Mouse (Mus musculus) intestine, embryonic 14.5 days (tissue): ENCODE data around the gene Rps15. TPM values are rescaled to one million over a fixed set of nuclear protein-coding genes. Genes with fewer than 3 reads are reported as not detected.

ENCODE experiments used
- ATAC-seq: fragments of 200-750 bp; cut with Nextera tagmentation; replicated peaks from 2 replicates; pipeline ENCODE4 v1.8.0; 2017; ENCODE audit warnings: low read depth, moderate number of reproducible peaks, moderate TSS enrichment, moderate library complexity; ENCODE audit not compliant: low FRiP score, low TSS enrichment
- DNase-seq: peaks from one replicate; pipeline ENCODE4 v3.0.0-alpha.2; 2018; ENCODE audit warnings: low spot score
- H3K27ac ChIP-seq: fragments of 300-500 bp; sonication (generic); 2 replicates; pipeline ENCODE4 v1.5.1; 2014; ENCODE audit warnings: low read depth, mild to moderate bottlenecking, control low read depth
- H3K27me3 ChIP-seq: fragments of 300-500 bp; sonication (generic); replicated peaks from 2 replicates; pipeline ENCODE4 v1.6.1; 2014; ENCODE audit warnings: low read length, control low read depth; ENCODE audit not compliant: control insufficient read depth, insufficient read depth
- H3K36me3 ChIP-seq: fragments of 300-500 bp; sonication (generic); 2 replicates; pipeline ENCODE4 v1.6.1; 2014; ENCODE audit warnings: low read length, control low read depth; ENCODE audit not compliant: control insufficient read depth, insufficient read depth
- H3K4me1 ChIP-seq: fragments of 300-500 bp; sonication (generic); replicated peaks from 2 replicates; pipeline ENCODE4 v1.6.1; 2014; ENCODE audit warnings: low read length, control low read depth, mixed read lengths; ENCODE audit not compliant: control insufficient read depth, insufficient read depth
- H3K4me2 ChIP-seq: fragments of 300-500 bp; sonication (generic); 2 replicates; pipeline ENCODE4 v1.6.1; 2014; ENCODE audit warnings: low read length
- H3K4me3 ChIP-seq: fragments of 300-500 bp; sonication (generic); 2 replicates; pipeline ENCODE4 v1.5.1; 2014; ENCODE audit warnings: low read depth, low read length, control low read depth, mixed read lengths
- H3K9ac ChIP-seq: fragments of 300-500 bp; sonication (generic); 2 replicates; pipeline ENCODE4 v1.6.1; 2014; ENCODE audit warnings: mild to moderate bottlenecking, low read length
- H3K9me3 ChIP-seq: fragments of 300-500 bp; sonication (generic); 2 replicates; pipeline ENCODE4 v1.6.1; 2016; ENCODE audit warnings: low read length, control low read depth; ENCODE audit not compliant: control insufficient read depth
- WGBS: fragments of 180-500 bp; shearing (Covaris S2); extraction: QIAGEN DNeasy Blood & Tissue Kit; methylation state at CpG from one replicate; pipeline ENCODE4 v1.1.7; 2014; 5-methylcytosine and 5-hydroxymethylcytosine counted together
- polyA plus RNA-seq: library from polyadenylated mRNA; unstranded; fragments of >200 nt; fragmentation: Nextera tagmentation; extraction: Ambion mirVana; gene quantifications from 2 replicates; pipeline ENCODE4 v1.2.1, GENCODE M21; 2014

Gene Rps15
- polyA plus RNA-seq, 1 experiment from 2014 or later, result 1,315 TPM

GRCm38 (mm10) chr10:80294311-80294710 is 2.1 kb downstream of the Rps15 start:
- Histone ChIP-seq H3K36me3 (peaks cover 22% of the 10 kb centered on the region), H3K27me3 (peaks cover 24% of the 10 kb centered on the region), H3K4me3 (no peak overlapping the region), H3K27ac (no peak overlapping the region), H3K4me1 (peaks cover 18% of the 10 kb centered on the region), H3K9me3 (no peaks in the 10 kb centered on the region), H3K4me2 (no peak overlapping the region), H3K9ac (no peak overlapping the region)
- 61% methylated on average over 4 of the region's 4 CpGs for WGBS
- no peak for ATAC-seq
- no peak for DNase-seq

- peaks cover 29% of the 10 kb centered on the region for H3K27me3 ChIP-seq
- no peak for ATAC-seq
- H3K4me1 ChIP-seq, result peaks cover 18% of the 10 kb centered on the region
- DNase-seq, result no peak
- no peak overlapping the region for H3K4me3 ChIP-seq
- H3K36me3 ChIP-seq, result peaks cover 21% of the 10 kb centered on the region
- no peak overlapping the region for H3K27ac ChIP-seq
- H3K4me2 ChIP-seq, result no peak overlapping the region
- WGBS, result 39% methylated on average over 7 of the region's 7 CpGs
- no peak overlapping the region for H3K9ac ChIP-seq
- no peaks in the 10 kb centered on the region for H3K9me3 ChIP-seq
Observed at GRCm38 (mm10) chr10:80294788-80295303, 2.6 kb downstream of the Rps15 start.

- Histone ChIP-seq H3K4me1 (peaks cover 18% of the 10 kb centered on the region), H3K4me3 (peak within 1 kb of the TSS; percentile 34), H3K27ac (peak within 1 kb of the TSS; percentile 34; the same call in 1 of the 2 replicates), H3K27me3 (peaks cover 39% of the 10 kb centered on the region), H3K9me3 (no peaks in the 10 kb centered on the region), H3K36me3 (peaks cover 21% of the 10 kb centered on the region), H3K4me2 (peak within 1 kb of the TSS; percentile 52), H3K9ac (peak within 1 kb of the TSS; percentile 33; the same call in 1 of the 2 replicates)
- DNase-seq (peak; percentile 85), ATAC-seq (peak; percentile 52)
- WGBS, result 2% methylated on average over 26 of the region's 26 CpGs
Observed at GRCm38 (mm10) chr10:80295618-80296425, 3.6 kb downstream of the Rps15 start, which contains the start of gene Apc2. Apc2 (plus strand) TSS chr10:80295977.

- H3K27me3 ChIP-seq, result peaks cover 48% of the 10 kb centered on the region
- H3K36me3 ChIP-seq, result peaks cover 21% of the 10 kb centered on the region
- ATAC-seq (no peak), DNase-seq (no peak)
- peaks cover 17% of the 10 kb centered on the region for H3K4me1 ChIP-seq
- no peaks in the 10 kb centered on the region for H3K9me3 ChIP-seq
- no peak overlapping the region for H3K9ac ChIP-seq
- H3K27ac ChIP-seq, result no peak overlapping the region
- H3K4me2 ChIP-seq, result no peak overlapping the region; the same call in 1 of the 2 replicates
- H3K4me3 ChIP-seq, result no peak overlapping the region
- 87% methylated on average over 5 of the region's 5 CpGs for WGBS
Observed at GRCm38 (mm10) chr10:80296824-80297223, 4.6 kb downstream of the Rps15 start.

- H3K36me3 ChIP-seq, result peaks cover 21% of the 10 kb centered on the region
- H3K27me3 ChIP-seq, result peaks cover 51% of the 10 kb centered on the region
- no peak overlapping the region for H3K4me2 ChIP-seq
- ATAC-seq (no peak), DNase-seq (no peak)
- peaks cover 16% of the 10 kb centered on the region for H3K4me1 ChIP-seq
- H3K9me3 ChIP-seq, result no peaks in the 10 kb centered on the region
- H3K9ac ChIP-seq, result no peak overlapping the region
- H3K27ac ChIP-seq, result no peak overlapping the region
- WGBS, result 71% methylated on average over 8 of the region's 8 CpGs
- no peak overlapping the region for H3K4me3 ChIP-seq
Observed at GRCm38 (mm10) chr10:80297526-80298133, 5.4 kb downstream of the Rps15 start.

GRCm38 (mm10) chr10:80298571-80299281 is 6.5 kb downstream of the Rps15 start:
- Histone ChIP-seq H3K4me3 (peak overlapping the region; percentile 15), H3K4me1 (peaks cover 9% of the 10 kb centered on the region), H3K36me3 (peaks cover 15% of the 10 kb centered on the region), H3K4me2 (0 out of 2 replicates have a peak overlapping the region, but pooled peaks have one; percentile 8), H3K27ac (no peak overlapping the region), H3K9me3 (no peaks in the 10 kb centered on the region), H3K27me3 (peaks cover 56% of the 10 kb centered on the region), H3K9ac (0 out of 2 replicates have a peak overlapping the region, but pooled peaks have one; percentile 7)
- ATAC-seq (peak; percentile 19; the same call in 1 of the 2 replicates), DNase-seq (no peak)
- 4% methylated on average over 26 of the region's 26 CpGs for WGBS

GRCm38 (mm10) chr10:80299301-80299700 is 7.0 kb downstream of the Rps15 start:
- DNase-seq, result no peak
- WGBS, result 5% methylated on average over 15 of the region's 15 CpGs
- no peak for ATAC-seq
- Histone ChIP-seq H3K27me3 (peaks cover 60% of the 10 kb centered on the region), H3K36me3 (peaks cover 9% of the 10 kb centered on the region), H3K9ac (0 out of 2 replicates have a peak overlapping the region, but pooled peaks have one; percentile 7), H3K9me3 (no peaks in the 10 kb centered on the region), H3K4me1 (peaks cover 5% of the 10 kb centered on the region), H3K4me2 (0 out of 2 replicates have a peak overlapping the region, but pooled peaks have one; percentile 8), H3K4me3 (peak overlapping the region; percentile 15), H3K27ac (no peak overlapping the region)

GRCm38 (mm10) chr10:80299824-80300223 is 7.6 kb downstream of the Rps15 start:
- no peak for ATAC-seq
- H3K9ac ChIP-seq, result no peak overlapping the region
- no peaks in the 10 kb centered on the region for H3K9me3 ChIP-seq
- peaks cover 65% of the 10 kb centered on the region for H3K27me3 ChIP-seq
- H3K36me3 ChIP-seq, result peaks cover 4% of the 10 kb centered on the region
- 51% methylated on average over 10 of the region's 10 CpGs for WGBS
- H3K4me3 ChIP-seq, result no peak overlapping the region
- 0 out of 2 replicates have a peak, but pooled peaks cover 4% of the 10 kb centered on the region for H3K4me1 ChIP-seq
- H3K27ac ChIP-seq, result no peak overlapping the region
- DNase-seq, result no peak
- H3K4me2 ChIP-seq, result no peak overlapping the region
